Mouse (Mus musculus) brain, embryonic 14.5 days (tissue): ENCODE measurements around the gene March7.

Source experiments
- CTCF ChIP-seq: fragments of 200-500 bp; IDR thresholded peaks from 2 replicates; pipeline ENCODE4 v1.5.1; 2012; ENCODE audit warnings: inconsistent platforms, mild to moderate bottlenecking, moderate library complexity, borderline replicate concordance; ENCODE audit not compliant: insufficient read depth, insufficient read length; ENCODE audit errors: extremely low read depth
- POLR2A ChIP-seq: fragments of 200-500 bp; IDR thresholded peaks from 2 replicates; pipeline ENCODE4 v1.6.1; 2012; ENCODE audit warnings: mild to moderate bottlenecking, inconsistent platforms, borderline replicate concordance; ENCODE audit not compliant: poor library complexity, insufficient read depth, insufficient read length, severe bottlenecking; ENCODE audit errors: extremely low read depth

- TF ChIP-seq CTCF (no peak), POLR2A (no peak)
Observed at GRCm38 (mm10) chr2:60171786-60172530, 37.7 kb upstream of the March7 start.
